Mouse (Mus musculus): ENCODE data around the gene Ripor1.

Ripor1 gene

DNA sequence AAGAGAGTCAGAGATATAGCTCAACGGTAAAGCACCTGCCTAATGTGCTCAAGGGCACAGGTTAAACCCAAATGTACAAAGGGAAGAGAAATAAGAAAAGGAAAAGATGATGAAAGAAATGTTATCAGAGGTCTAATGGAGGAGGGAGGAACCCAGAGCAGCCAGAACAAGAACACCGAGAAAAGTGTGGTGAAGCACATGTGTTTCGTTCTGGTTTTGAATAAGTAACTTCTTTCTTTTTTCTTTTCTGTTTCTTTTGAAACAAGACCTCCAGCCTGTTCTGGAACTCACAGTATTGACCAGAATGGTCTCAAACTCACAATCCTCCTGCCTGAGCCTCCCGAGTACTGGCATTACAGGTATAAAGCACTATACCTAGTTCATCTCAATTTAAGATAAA, 24.3 kb downstream of the Ripor1 start:
- DNase-seq: no peak

DNA sequence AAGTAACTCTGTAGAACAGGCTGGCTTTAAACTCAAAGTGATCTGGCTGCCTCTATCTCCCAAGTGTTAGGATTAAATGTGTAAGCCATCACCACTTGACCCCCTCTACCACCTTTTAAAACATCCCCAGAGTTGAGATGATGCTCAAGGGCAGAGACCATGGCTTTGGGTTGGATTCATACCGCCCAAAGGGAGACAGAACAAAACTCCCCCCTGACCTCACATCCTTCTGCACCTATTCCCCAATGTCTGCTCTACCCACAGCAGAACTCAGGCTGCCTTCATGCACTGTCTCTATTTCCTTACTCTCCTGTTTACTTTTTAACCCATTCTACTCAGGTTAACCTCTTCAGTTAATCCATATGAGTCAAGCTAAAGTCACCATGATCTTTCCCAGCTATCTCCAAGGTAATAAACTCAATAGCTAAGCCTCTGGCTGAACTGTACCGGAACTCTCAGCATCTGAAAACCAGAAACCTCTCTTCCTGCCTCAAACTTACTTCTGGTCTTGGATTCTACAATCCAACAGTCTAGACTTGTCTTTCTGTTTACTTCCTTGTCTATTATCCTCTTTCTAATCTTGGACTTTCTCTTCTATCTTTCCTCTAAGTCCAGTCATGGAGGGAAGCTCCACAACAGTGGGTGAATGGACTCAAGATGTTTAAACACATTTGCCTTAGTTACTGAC, 29.9 kb downstream of the Ripor1 start:
- DNase-seq: no peak

GRCm38 (mm10) chr8:105635481-105635880, 30.4 kb downstream of the Ripor1 start:
- no peak for DNase-seq

- peak; percentile 89 for DNase-seq
These were observed 31.2 kb downstream of the Ripor1 start, which contains the start of gene Ctcf for GRCm38 (mm10) chr8:105636018-105636962. Gene Ctcf (plus strand): TSS chr8:105636568.

DNA sequence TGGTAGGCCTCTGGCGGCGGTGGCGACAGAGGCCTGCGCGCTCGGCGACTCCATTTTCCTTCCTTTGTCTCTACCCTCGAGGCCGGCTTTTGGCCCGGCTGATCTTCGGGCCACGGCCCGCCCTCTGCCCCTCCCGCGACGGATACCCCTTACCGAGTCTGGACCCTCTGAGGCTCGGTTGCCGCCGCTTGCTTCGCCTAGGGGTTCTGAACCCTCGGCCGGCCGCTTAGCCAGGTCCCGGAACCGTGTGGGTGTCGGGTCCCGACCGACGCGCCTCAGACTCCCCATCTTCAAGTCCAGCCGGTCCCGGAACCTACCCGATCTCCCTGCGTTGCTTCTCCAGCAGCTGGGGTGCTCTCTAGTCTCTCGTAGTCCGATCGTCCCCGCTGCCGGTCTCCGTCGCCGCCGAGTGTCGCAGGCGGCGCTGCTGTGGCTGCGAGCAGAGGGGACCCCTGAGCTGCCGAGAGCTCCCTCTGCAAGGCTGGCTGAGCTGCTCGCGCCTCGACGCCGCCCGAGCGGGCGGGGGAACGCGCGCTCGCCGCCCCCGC, 32.0 kb downstream of the Ripor1 start, which contains the start of gene Agrp:
Agrp (minus strand) TSS at position 431 of the 548 bp plus-strand sequence.
- peak; percentile 36 to 46 for DNase-seq

GRCm38 (mm10) chr8:105637601-105638041, 32.6 kb downstream of the Ripor1 start:
- DNase-seq: no peak

DNA sequence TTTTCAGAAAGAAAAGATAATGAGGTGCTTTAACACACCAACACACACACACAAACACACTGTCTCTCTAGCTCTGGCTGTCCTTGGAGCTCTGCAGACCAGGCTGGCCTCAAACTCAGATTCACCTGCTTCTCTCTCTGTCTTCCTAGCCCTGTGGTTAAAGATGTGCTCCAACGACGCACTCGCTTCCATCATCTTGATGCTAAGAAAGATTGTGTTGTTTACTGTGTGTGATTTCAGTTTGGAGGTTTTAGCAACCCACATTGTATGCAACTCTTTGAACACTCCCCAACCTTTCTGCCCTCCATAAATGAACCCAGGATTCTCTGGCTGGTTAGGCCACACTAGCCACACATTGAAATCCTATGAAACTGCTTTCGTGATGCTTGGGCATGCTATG, 33.5 kb downstream of the Ripor1 start:
- DNase-seq: no peak

DNA sequence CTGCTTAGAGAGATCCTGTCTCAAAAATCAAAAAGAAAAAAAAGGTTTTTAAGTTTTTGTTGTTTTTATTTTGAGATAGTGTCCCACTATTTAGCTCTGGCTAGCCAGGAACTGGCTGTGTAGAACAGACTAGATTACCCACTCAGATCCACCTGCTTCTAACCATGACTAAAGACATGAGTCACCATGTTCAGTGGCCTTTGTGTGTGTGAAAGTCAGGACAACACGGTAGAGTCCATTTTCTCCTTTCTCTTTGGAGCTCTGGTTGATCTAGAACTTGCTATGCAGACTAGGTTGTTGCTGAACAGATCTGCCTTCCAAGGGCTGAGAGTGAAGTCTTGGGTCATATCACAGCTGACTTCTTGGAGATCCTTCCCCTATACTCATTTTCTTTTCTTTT, 34.8 kb downstream of the Ripor1 start:
- no peak for DNase-seq

GRCm38 (mm10) chr8:105640511-105640910, 35.5 kb downstream of the Ripor1 start:
- DNase-seq: no peak

GRCm38 (mm10) chr8:105645205-105645604, 40.1 kb downstream of the Ripor1 start:
- DNase-seq: no peak

GRCm38 (mm10) chr8:105648929-105649328, 43.9 kb downstream of the Ripor1 start:
- DNase-seq: no peak

- no peak for DNase-seq
These were observed 52.6 kb downstream of the Ripor1 start for GRCm38 (mm10) chr8:105657641-105658040.

- DNase-seq: peak in 1 of 2 experiments; percentile 26
These were observed 56.1 kb downstream of the Ripor1 start for GRCm38 (mm10) chr8:105661167-105661566.
